Mouse (Mus musculus) G1E (cell line): ENCODE results near the gene Zc3h14.

Source experiments
- CTCF ChIP-seq: IDR thresholded peaks from 2 replicates; pipeline ENCODE4 v1.5.1; 2012; ENCODE audit warnings: low read depth, low read length, inconsistent platforms, mixed read lengths
- GATA1 ChIP-seq: IDR thresholded peaks from 2 replicates; pipeline ENCODE4 v1.6.1; 2012; ENCODE audit warnings: borderline replicate concordance, low read length, inconsistent platforms, mixed read lengths
- GATA2 ChIP-seq: IDR thresholded peaks from 2 replicates; pipeline ENCODE4 v1.6.1; 2012; ENCODE audit warnings: low read depth, low read length, inconsistent platforms, borderline replicate concordance
- POLR2AphosphoS5 ChIP-seq: IDR thresholded peaks from 2 replicates; pipeline ENCODE4 v1.6.1; 2012; ENCODE audit warnings: low read depth, low read length, inconsistent platforms; ENCODE audit not compliant: insufficient replicate concordance
- TAL1 ChIP-seq: conservative IDR thresholded peaks from 2 replicates; pipeline ENCODE4 v1.6.1; 2012; ENCODE audit warnings: low read depth, low read length, inconsistent platforms, mixed read lengths

DNA sequence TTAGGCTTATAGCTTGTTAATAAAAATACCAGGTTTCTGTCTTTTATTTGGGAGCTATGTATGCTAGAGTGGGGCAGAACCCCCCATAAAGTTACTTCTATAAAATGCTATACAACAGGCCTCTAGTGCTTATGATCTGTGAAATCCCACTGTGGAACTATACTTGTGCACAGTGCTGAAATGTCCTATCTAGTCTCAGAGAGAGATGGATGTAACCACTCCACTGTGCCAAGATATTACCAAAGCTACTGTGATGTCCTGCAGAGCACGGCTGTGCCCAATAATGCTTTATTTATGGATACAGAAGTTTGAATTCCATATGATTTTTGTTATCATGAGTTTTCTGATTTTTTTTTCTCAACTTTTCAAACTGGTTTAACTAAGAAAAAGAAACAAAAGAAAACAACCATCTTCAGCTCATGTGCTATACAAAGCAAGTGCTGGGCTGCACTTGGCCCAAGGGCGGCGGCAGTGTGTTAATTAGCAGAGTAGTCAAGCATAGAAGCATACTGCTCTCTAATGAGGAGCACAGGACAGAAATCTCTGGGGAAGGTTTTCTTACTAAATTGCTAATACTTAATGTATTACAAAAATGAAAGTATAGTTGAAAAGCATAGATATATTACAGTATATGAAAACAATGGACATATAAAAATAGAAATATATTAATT, 57.4 kb downstream of the Zc3h14 start:
- TF ChIP-seq CTCF, result no peak
- no peak for TF ChIP-seq GATA2
- TF ChIP-seq TAL1, result no peak
- TF ChIP-seq GATA1, result no peak
- TF ChIP-seq POLR2AphosphoS5, result no peak
